Mouse (Mus musculus) olfactory bulb, adult 2 months (tissue): ENCODE results near the gene Mindy4. TPM values are rescaled to one million over a fixed set of nuclear protein-coding genes. Genes with fewer than 3 reads are reported as not detected.

Experiments
- H3K27ac ChIP-seq: fragments of 200-500 bp; 2 replicates; pipeline ENCODE4 v1.5.1; 2012; ENCODE audit warnings: low read depth, low read length; ENCODE audit not compliant: insufficient read depth
- H3K4me1 ChIP-seq: fragments of 200-500 bp; 2 replicates; pipeline ENCODE4 v1.6.1; 2012; ENCODE audit warnings: low read length; ENCODE audit not compliant: control insufficient read depth, insufficient read depth
- H3K4me3 ChIP-seq: fragments of 200-500 bp; 2 replicates; pipeline ENCODE4 v1.5.1; 2012; ENCODE audit warnings: mild to moderate bottlenecking, low read depth, low read length, moderate library complexity; ENCODE audit not compliant: insufficient read depth
- CTCF ChIP-seq: fragments of 200-500 bp; IDR thresholded peaks from 2 replicates; pipeline ENCODE4 v1.5.1; 2012; ENCODE audit warnings: low read depth, mild to moderate bottlenecking, low read length, moderate library complexity; ENCODE audit not compliant: insufficient read depth
- POLR2A ChIP-seq: fragments of 200-500 bp; IDR thresholded peaks from 2 replicates; pipeline ENCODE4 v1.6.1; 2012; ENCODE audit warnings: mild to moderate bottlenecking, low read depth, low read length, moderate library complexity; ENCODE audit not compliant: insufficient read depth
- WGBS: fragments of 180-500 bp; shearing (Covaris S2); methylation state at CpG from one replicate; pipeline ENCODE4 v1.1.7; 2018; 5-methylcytosine and 5-hydroxymethylcytosine counted together
- polyA plus RNA-seq: library from polyadenylated mRNA; stranded (reverse); fragments of >200 nt; gene quantifications from 2 replicates; pipeline ENCODE4 v1.2.4, GENCODE M21; 2012; ENCODE audit warnings: low replicate concordance; ENCODE audit not compliant: missing spikeins, insufficient read depth, insufficient read length

The Mindy4 gene
- polyA plus RNA-seq = not detected in 2 replicates

- Histone ChIP-seq H3K4me1 (peaks cover 6% of the 10 kb centered on the region; the same call in 1 of the 2 replicates), H3K4me3 (peak within 1 kb of the TSS; percentile 71), H3K27ac (peak within 1 kb of the TSS; percentile 92)
- WGBS = 1% methylated on average over 33 of the region's 33 CpGs
- TF ChIP-seq CTCF (peak; percentile 26; the same call in 1 of the 2 replicates), POLR2A (peak; percentile 24; the same call in 1 of the 2 replicates)
These were observed at the start of gene Mindy4 for GRCm38 (mm10) chr6:55202913-55203910. Gene Mindy4 (plus strand): TSS chr6:55203383.

GRCm38 (mm10) chr6:55159256-55159655 lies 43.9 kb upstream of the Mindy4 start:
- H3K27ac ChIP-seq = no peak overlapping the region
- no peak overlapping the region for H3K4me3 ChIP-seq
- H3K4me1 ChIP-seq = peaks cover 11% of the 10 kb centered on the region
- 96% methylated on average over 1 of the region's 1 CpGs for WGBS
- no peak for TF ChIP-seq POLR2A
- TF ChIP-seq CTCF = no peak

- 31% methylated on average over 5 of the region's 5 CpGs for WGBS
- Histone ChIP-seq H3K27ac (peak overlapping the region; percentile 70), H3K4me3 (no peak overlapping the region), H3K4me1 (peaks cover 11% of the 10 kb centered on the region)
- TF ChIP-seq CTCF (no peak), POLR2A (no peak)
These were observed 41.8 kb upstream of the Mindy4 start for GRCm38 (mm10) chr6:55161311-55161761.

GRCm38 (mm10) chr6:55163046-55163584 lies 40.1 kb upstream of the Mindy4 start:
- Histone ChIP-seq H3K27ac (no peak overlapping the region), H3K4me1 (peaks cover 13% of the 10 kb centered on the region), H3K4me3 (no peak overlapping the region)
- no peak for TF ChIP-seq CTCF
- no peak for TF ChIP-seq POLR2A
- 53% methylated on average over 8 of the region's 8 CpGs for WGBS

GRCm38 (mm10) chr6:55166777-55167463 lies 36.3 kb upstream of the Mindy4 start:
- Histone ChIP-seq H3K4me3 (no peak overlapping the region), H3K4me1 (peaks cover 6% of the 10 kb centered on the region), H3K27ac (no peak overlapping the region)
- WGBS = 52% methylated on average over 7 of the region's 7 CpGs
- TF ChIP-seq CTCF = no peak
- no peak for TF ChIP-seq POLR2A

GRCm38 (mm10) chr6:55169818-55170217 lies 33.4 kb upstream of the Mindy4 start:
- TF ChIP-seq POLR2A (no peak), CTCF (no peak)
- H3K4me3 ChIP-seq = no peak overlapping the region
- WGBS = 62% methylated on average over 5 of the region's 5 CpGs

GRCm38 (mm10) chr6:55171638-55172037 lies 31.5 kb upstream of the Mindy4 start:
- Histone ChIP-seq H3K27ac (no peak overlapping the region), H3K4me1 (0 out of 2 replicates have a peak, but pooled peaks cover 2% of the 10 kb centered on the region), H3K4me3 (no peak overlapping the region)
- 66% methylated on average over 4 of the region's 4 CpGs for WGBS
- TF ChIP-seq POLR2A (no peak), CTCF (no peak)

More at GRCm38 (mm10) chr6:55169818-55170217, 33.4 kb upstream of the Mindy4 start:
- no peak overlapping the region for H3K27ac ChIP-seq
- H3K4me1 ChIP-seq = 0 out of 2 replicates have a peak, but pooled peaks cover 2% of the 10 kb centered on the region

GRCm38 (mm10) chr6:55173171-55173570 lies 30.0 kb upstream of the Mindy4 start:
- TF ChIP-seq CTCF = no peak
- no peak for TF ChIP-seq POLR2A

GRCm38 (mm10) chr6:55173941-55174349 lies 29.2 kb upstream of the Mindy4 start:
- Histone ChIP-seq H3K4me1 (no peaks in the 10 kb centered on the region), H3K4me3 (no peak overlapping the region), H3K27ac (no peak overlapping the region)
- 29% methylated on average over 3 of the region's 3 CpGs for WGBS
- TF ChIP-seq CTCF (no peak), POLR2A (no peak)

More at GRCm38 (mm10) chr6:55173171-55173570, 30.0 kb upstream of the Mindy4 start:
- WGBS = 87% methylated on average over 10 of the region's 10 CpGs
- Histone ChIP-seq H3K27ac (no peak overlapping the region), H3K4me1 (no peaks in the 10 kb centered on the region), H3K4me3 (no peak overlapping the region)
